Mouse (Mus musculus): Measurements from ENCODE around the gene Gm11492. TPM values are rescaled to one million over a fixed set of nuclear protein-coding genes. Genes with fewer than 3 reads are reported as not detected.

The Gm11492 gene
- polyA plus RNA-seq, 1 experiment from 2014 or later: not detected

DNA sequence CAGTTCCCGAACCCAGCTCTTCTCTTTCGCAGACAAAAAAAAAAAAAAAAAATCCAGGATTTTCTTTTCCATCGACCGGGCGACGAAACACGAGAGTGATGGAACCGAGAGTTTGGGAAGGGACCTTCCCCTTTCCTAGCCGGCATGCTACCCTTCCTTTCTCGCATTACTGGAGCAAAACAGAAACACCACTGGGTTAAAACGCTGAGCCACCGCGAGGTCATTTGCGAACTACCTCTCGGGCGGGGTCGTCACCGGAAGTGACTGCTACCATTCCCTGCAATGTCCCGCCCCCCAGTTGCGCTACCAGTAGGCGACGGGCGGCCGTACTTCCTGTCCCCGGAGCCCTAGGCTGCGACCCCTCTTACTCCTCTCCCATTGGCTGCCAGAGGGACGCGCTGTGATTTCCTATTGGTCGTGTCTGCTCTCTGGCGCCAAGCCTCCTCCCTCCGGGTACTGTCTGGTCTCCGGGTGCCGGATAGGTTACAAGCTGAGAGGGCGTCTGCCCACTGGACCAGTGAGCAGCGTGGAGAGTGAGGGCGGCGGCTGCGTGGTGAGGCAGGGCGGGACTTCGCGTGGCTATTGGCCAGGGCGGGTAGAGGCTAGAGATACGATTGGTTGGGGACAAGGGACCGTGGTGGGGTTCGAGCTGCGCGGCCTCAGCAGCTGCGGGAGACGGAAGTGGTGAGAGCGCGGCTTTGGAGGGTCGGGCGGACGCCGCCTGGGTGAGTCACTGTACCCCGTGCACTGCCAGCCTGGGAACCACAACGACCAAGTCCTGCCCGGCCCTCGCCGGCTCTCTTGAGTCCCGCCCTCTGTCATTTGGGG, 25.3 kb downstream of the Gm11492 start, which contains the start of gene Mtmr4:
Gene Mtmr4, plus strand, starts transcription at position 637 of the 828 bp plus-strand sequence.
- peak; percentile 99 for ATAC-seq (ENCODE audit: insufficient number of reproducible peaks, low FRiP score, low TSS enrichment, low read depth)
- Histone ChIP-seq H3K36me3 (ENCODE audit: control insufficient read depth, insufficient read depth, low read length) (no peaks in the 10 kb centered on the region), H3K4me2 (ENCODE audit: low read depth, severe bottlenecking) (peak within 1 kb of the TSS; percentile 80), H3K4me3 (ENCODE audit: low read depth, low read length) (peak within 1 kb of the TSS; percentile 73), H3K4me1 (ENCODE audit: control insufficient read depth, insufficient read depth, low read length) (peaks cover 27% of the 10 kb centered on the region), H3K9me3 (ENCODE audit: control insufficient read depth, low read length) (no peaks in the 10 kb centered on the region), H3K9ac (ENCODE audit: low read length) (peak within 1 kb of the TSS; percentile 88), H3K27ac (replicated peaks; ENCODE audit: low read depth, low read length) (peak within 1 kb of the TSS; percentile 83), H3K27me3 (ENCODE audit: control insufficient read depth, insufficient read depth, low read length) (no peaks in the 10 kb centered on the region)
- DNase-seq (ENCODE audit: low spot score): peak; percentile 99
- WGBS: 0% methylated on average over 61 of the region's 61 CpGs

DNA sequence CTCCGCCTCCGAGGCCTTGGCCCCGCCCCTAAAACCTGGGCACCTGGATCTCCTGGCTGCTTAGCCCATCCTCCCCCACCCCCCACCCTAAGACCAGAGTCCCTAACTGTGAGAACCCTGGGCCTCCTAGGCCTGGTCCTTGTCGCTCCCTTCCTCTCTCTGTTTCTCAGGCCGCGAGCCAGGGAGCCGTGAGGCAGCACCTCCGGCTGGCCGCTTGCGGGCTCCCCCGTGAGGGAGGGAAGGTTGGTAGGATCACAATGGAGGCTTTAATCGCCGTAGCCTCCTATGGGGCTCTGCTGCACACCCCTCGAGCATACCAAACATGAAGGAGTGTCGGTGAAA, 25.9 kb downstream of the Gm11492 start:
- 0% methylated on average over 15 of the region's 15 CpGs for WGBS
- ATAC-seq (ENCODE audit: insufficient number of reproducible peaks, low FRiP score, low TSS enrichment, low read depth) (no peak; the same call in 1 of the 2 replicates), DNase-seq (ENCODE audit: low spot score) (no peak)
- H3K4me2 ChIP-seq (ENCODE audit: low read depth, severe bottlenecking): peak overlapping the region; percentile 80
- H3K27me3 ChIP-seq (ENCODE audit: control insufficient read depth, insufficient read depth, low read length): no peaks in the 10 kb centered on the region
- H3K36me3 ChIP-seq (ENCODE audit: control insufficient read depth, insufficient read depth, low read length): peaks cover 3% of the 10 kb centered on the region; the same call in 1 of the 2 replicates
- H3K27ac ChIP-seq (replicated peaks; ENCODE audit: low read depth, low read length): peak overlapping the region; percentile 83
- H3K4me1 ChIP-seq (ENCODE audit: control insufficient read depth, insufficient read depth, low read length): peaks cover 28% of the 10 kb centered on the region
- peak overlapping the region; percentile 73 for H3K4me3 ChIP-seq (ENCODE audit: low read depth, low read length)
- peak overlapping the region; percentile 83 for H3K9ac ChIP-seq (ENCODE audit: low read length)
- H3K9me3 ChIP-seq (ENCODE audit: control insufficient read depth, low read length): no peaks in the 10 kb centered on the region

DNA sequence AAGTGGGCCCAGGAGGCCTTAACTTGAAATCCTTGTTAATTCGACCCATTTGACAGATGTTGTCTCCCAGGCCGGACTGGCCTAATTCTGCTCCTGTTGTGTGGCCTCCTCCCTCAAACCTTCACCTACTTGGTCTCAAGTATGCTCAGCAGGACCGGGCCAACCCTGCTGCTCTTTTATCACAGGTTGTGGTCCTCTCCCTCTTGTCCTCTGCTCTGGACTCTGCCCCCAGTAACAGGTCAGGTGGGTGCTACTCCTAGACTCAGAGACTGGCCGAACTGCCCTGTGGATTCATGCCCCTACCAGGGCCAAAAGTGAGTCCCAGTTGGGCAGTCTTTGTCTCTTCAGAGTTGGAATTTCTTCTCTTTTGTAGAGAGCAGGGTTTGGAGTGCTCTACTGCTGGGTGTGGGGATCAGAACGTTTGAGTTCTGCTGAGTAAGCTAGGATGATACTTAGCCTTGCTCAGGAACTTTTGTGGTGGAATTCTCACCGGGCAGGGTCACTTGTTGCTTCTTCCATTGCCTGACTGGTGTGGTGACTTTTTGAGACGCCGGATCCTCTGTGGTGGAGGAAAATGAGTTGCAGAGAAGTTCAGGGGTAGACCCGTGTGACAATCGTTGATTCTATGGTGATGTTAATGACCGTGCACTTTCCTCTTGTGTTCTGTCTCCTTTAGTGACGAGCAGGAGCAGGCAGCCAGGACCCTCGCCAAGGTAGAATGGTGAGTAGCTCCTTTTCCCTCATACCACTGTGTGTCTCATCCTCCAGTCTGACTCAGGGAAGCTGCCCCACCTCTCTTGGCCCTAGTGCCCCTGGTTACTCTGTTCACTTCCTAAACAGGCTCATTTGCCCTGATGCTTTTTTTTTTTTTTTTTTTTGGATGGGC, 26.5 kb downstream of the Gm11492 start:
- Histone ChIP-seq H3K27ac (replicated peaks; ENCODE audit: low read depth, low read length) (no peak overlapping the region; the same call in 1 of the 2 replicates), H3K9ac (ENCODE audit: low read length) (peak overlapping the region; percentile 83), H3K36me3 (ENCODE audit: control insufficient read depth, insufficient read depth, low read length) (peaks cover 8% of the 10 kb centered on the region; the same call in 1 of the 2 replicates), H3K9me3 (ENCODE audit: control insufficient read depth, low read length) (no peaks in the 10 kb centered on the region), H3K4me2 (ENCODE audit: low read depth, severe bottlenecking) (peak overlapping the region; percentile 80), H3K4me3 (ENCODE audit: low read depth, low read length) (peak overlapping the region; percentile 73), H3K4me1 (ENCODE audit: control insufficient read depth, insufficient read depth, low read length) (peaks cover 28% of the 10 kb centered on the region), H3K27me3 (ENCODE audit: control insufficient read depth, insufficient read depth, low read length) (no peaks in the 10 kb centered on the region)
- ATAC-seq (ENCODE audit: insufficient number of reproducible peaks, low FRiP score, low TSS enrichment, low read depth) (no peak), DNase-seq (ENCODE audit: low spot score) (no peak)
- WGBS: 48% methylated on average over 13 of the region's 13 CpGs

DNA sequence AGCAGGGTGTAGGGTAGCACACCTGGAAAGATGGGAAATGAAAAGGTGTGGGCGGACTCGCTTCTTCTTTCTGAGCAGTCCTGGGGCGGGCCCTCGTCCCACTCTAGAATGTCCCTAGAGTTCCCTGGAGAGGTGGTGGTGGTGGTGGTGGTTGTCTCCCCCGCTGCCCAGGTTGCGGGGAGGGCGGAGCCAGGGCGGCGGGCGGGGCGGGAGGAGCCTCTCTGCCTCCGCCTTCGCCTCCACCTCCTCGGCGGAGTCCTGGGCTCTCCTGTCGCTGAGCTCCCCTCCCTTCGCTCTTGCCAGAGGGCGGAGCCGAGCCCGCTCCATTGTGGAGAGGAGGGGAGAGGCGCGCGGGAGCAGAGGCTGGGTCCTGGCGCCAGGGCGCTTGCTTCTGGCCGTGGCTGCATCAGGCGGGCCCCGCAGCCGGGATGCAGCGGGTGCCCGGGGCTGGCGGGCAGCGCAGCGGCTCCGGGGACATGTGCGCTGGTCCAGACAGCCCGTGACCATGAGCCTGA, 28.9 kb downstream of the Gm11492 start:
- H3K4me1 ChIP-seq (ENCODE audit: control insufficient read depth, insufficient read depth, low read length): peaks cover 25% of the 10 kb centered on the region
- peak; percentile 56; the same call in 1 of the 2 replicates for ATAC-seq (ENCODE audit: insufficient number of reproducible peaks, low FRiP score, low TSS enrichment, low read depth)
- H3K9me3 ChIP-seq (ENCODE audit: control insufficient read depth, low read length): no peaks in the 10 kb centered on the region
- peak; percentile 92 for DNase-seq (ENCODE audit: low spot score)
- 2% methylated on average over 32 of the region's 37 CpGs for WGBS
- H3K4me3 ChIP-seq (ENCODE audit: low read depth, low read length): peak overlapping the region; percentile 81
- H3K4me2 ChIP-seq (ENCODE audit: low read depth, severe bottlenecking): peak overlapping the region; percentile 90
- H3K27me3 ChIP-seq (ENCODE audit: control insufficient read depth, insufficient read depth, low read length): no peaks in the 10 kb centered on the region
- peak overlapping the region; percentile 40; the same call in 1 of the 2 replicates for H3K27ac ChIP-seq (replicated peaks; ENCODE audit: low read depth, low read length)
- H3K9ac ChIP-seq (ENCODE audit: low read length): peak overlapping the region; percentile 91
- H3K36me3 ChIP-seq (ENCODE audit: control insufficient read depth, insufficient read depth, low read length): peaks cover 20% of the 10 kb centered on the region

DNA sequence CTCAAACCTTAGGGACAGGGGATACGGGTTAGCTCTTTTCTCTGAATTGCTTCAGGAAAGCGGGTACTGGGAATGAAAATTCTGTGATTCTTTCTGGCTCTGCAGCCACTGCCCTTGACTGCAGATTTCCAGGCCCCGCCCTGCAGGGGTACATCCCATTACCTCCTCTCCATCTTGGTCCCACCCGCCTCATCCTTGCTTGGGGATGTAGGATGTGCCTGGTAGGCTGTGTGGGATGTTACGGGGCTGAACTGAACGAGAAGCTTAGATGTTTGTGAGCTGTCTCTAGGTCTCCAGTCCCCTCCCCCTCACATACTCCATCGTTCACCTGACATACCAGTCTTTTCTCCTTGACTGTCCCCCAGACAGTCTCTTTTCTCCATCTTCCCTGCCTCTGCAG, 29.5 kb downstream of the Gm11492 start:
- H3K4me3 ChIP-seq (ENCODE audit: low read depth, low read length): peak overlapping the region; percentile 81
- peaks cover 20% of the 10 kb centered on the region for H3K4me1 ChIP-seq (ENCODE audit: control insufficient read depth, insufficient read depth, low read length)
- H3K9ac ChIP-seq (ENCODE audit: low read length): peak overlapping the region; percentile 91
- no peaks in the 10 kb centered on the region for H3K27me3 ChIP-seq (ENCODE audit: control insufficient read depth, insufficient read depth, low read length)
- H3K36me3 ChIP-seq (ENCODE audit: control insufficient read depth, insufficient read depth, low read length): peaks cover 22% of the 10 kb centered on the region
- WGBS: 10% methylated on average over 7 of the region's 7 CpGs
- peak overlapping the region; percentile 40; the same call in 1 of the 2 replicates for H3K27ac ChIP-seq (replicated peaks; ENCODE audit: low read depth, low read length)
- H3K9me3 ChIP-seq (ENCODE audit: control insufficient read depth, low read length): no peaks in the 10 kb centered on the region
- DNase-seq (ENCODE audit: low spot score): no peak
- H3K4me2 ChIP-seq (ENCODE audit: low read depth, severe bottlenecking): peak overlapping the region; percentile 90
- no peak for ATAC-seq (ENCODE audit: insufficient number of reproducible peaks, low FRiP score, low TSS enrichment, low read depth)

DNA sequence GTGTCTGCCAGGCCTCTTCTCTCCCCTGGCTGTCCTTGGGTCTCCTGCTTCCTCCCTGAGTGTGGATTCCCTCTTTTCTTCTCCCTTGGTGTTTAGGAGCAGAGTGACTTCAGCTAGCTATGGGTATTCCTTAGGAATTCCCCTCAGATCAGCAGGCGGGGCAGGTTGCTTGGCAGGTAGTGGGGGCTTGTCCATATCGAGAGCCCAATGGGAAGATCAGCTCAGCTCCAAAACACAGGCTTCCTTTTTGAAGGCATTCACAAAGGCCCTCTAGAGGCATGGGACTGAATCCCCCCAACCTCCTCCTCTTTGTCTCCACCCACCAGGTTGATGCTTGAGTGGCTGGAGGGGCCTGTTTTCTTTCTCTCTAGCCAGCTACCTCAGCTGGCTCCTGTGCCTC, 30.0 kb downstream of the Gm11492 start:
- Histone ChIP-seq H3K27ac (replicated peaks; ENCODE audit: low read depth, low read length) (no peak overlapping the region), H3K36me3 (ENCODE audit: control insufficient read depth, insufficient read depth, low read length) (peaks cover 22% of the 10 kb centered on the region), H3K4me1 (ENCODE audit: control insufficient read depth, insufficient read depth, low read length) (peaks cover 20% of the 10 kb centered on the region), H3K9ac (ENCODE audit: low read length) (peak overlapping the region; percentile 91), H3K27me3 (ENCODE audit: control insufficient read depth, insufficient read depth, low read length) (no peaks in the 10 kb centered on the region), H3K4me2 (ENCODE audit: low read depth, severe bottlenecking) (peak overlapping the region; percentile 90), H3K9me3 (ENCODE audit: control insufficient read depth, low read length) (no peaks in the 10 kb centered on the region), H3K4me3 (ENCODE audit: low read depth, low read length) (peak overlapping the region; percentile 81)
- 40% methylated on average over 2 of the region's 2 CpGs for WGBS
- ATAC-seq (ENCODE audit: insufficient number of reproducible peaks, low FRiP score, low TSS enrichment, low read depth): no peak
- DNase-seq (ENCODE audit: low spot score): no peak

DNA sequence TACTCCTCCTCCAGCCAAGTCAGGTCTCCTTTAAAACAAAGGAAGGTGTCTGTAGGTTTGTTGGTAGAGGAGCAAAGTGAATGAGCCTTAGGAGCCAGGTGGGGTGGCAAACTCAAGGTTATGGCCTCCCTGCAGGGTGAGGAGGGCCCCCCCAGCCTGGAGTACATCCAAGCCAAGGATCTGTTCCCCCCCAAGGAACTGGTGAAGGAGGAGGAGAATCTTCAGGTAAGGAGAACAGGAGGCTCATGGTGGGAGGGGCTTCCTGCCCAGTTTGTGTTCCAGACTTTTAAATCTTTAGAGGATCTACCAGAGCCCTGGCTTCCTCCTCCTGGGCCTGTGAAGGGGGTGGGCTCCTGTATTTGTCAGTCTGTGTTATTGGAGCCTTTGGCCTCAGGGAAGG, 30.6 kb downstream of the Gm11492 start:
- Histone ChIP-seq H3K27ac (replicated peaks; ENCODE audit: low read depth, low read length) (no peak overlapping the region), H3K4me3 (ENCODE audit: low read depth, low read length) (no peak overlapping the region)
- ATAC-seq (ENCODE audit: insufficient number of reproducible peaks, low FRiP score, low TSS enrichment, low read depth): no peak

More for the DNA sequence above, 30.6 kb downstream of the Gm11492 start:
- Histone ChIP-seq H3K4me1 (ENCODE audit: control insufficient read depth, insufficient read depth, low read length) (peaks cover 20% of the 10 kb centered on the region), H3K4me2 (ENCODE audit: low read depth, severe bottlenecking) (peak overlapping the region; percentile 90; the same call in 1 of the 2 replicates), H3K9ac (ENCODE audit: low read length) (no peak overlapping the region), H3K36me3 (ENCODE audit: control insufficient read depth, insufficient read depth, low read length) (peaks cover 22% of the 10 kb centered on the region), H3K9me3 (ENCODE audit: control insufficient read depth, low read length) (no peaks in the 10 kb centered on the region), H3K27me3 (ENCODE audit: control insufficient read depth, insufficient read depth, low read length) (no peaks in the 10 kb centered on the region)
- DNase-seq (ENCODE audit: low spot score): no peak
